Mouse (Mus musculus): ENCODE measurements at regions not wholly inside any gene's neighbourhood (a gene's known extent, or its start where the extent isn't known, plus 50 kb on each side); places are given as distances from the start of the nearest gene placed in this dataset.
A peak's percentile ranks its signal among the peaks of the same experiment; 100 is the strongest.

GRCm38 (mm10) chr5:37919102-37919501, 94.7 kb upstream of the Msx1 start:
- no peak overlapping the region for H3K4me2 ChIP-seq (ENCODE audit: low read depth)
- no peak overlapping the region for H3K4me3 ChIP-seq (ENCODE audit: low read depth, low read length)
- no peaks in the 10 kb centered on the region for H3K36me3 ChIP-seq (ENCODE audit: insufficient read depth)
- no peak for ATAC-seq
- WGBS = 86% methylated on average over 3 of the region's 3 CpGs
- DNase-seq = no peak
- TF ChIP-seq CTCF (IDR thresholded peaks at IDR 0.05; ENCODE audit: low read depth) = no peak
- no peak overlapping the region for H3K27ac ChIP-seq (ENCODE audit: low read depth, low read length)
- no peak overlapping the region for H3K9ac ChIP-seq
- H3K4me1 ChIP-seq (ENCODE audit: insufficient read depth) = 0 out of 2 replicates have a peak, but pooled peaks cover 3% of the 10 kb centered on the region
- H3K9me3 ChIP-seq (ENCODE audit: low read length) = peaks cover under 1% of the 10 kb centered on the region; the same call in 1 of the 2 replicates
- H3K27me3 ChIP-seq (ENCODE audit: insufficient read depth, low read length) = peaks cover 32% of the 10 kb centered on the region

- Histone ChIP-seq H3K4me1 (ENCODE audit: insufficient read depth) (0 out of 2 replicates have a peak, but pooled peaks cover 3% of the 10 kb centered on the region), H3K36me3 (ENCODE audit: insufficient read depth) (no peaks in the 10 kb centered on the region), H3K4me2 (ENCODE audit: low read depth) (peak overlapping the region; percentile 44), H3K9ac (no peak overlapping the region), H3K27me3 (ENCODE audit: insufficient read depth, low read length) (peaks cover 32% of the 10 kb centered on the region), H3K9me3 (ENCODE audit: low read length) (peaks cover 6% of the 10 kb centered on the region; the same call in 1 of the 2 replicates), H3K4me3 (ENCODE audit: low read depth, low read length) (peak overlapping the region; percentile 14), H3K27ac (ENCODE audit: low read depth, low read length) (no peak overlapping the region)
- ATAC-seq = no peak; the same call in 1 of the 2 replicates
- DNase-seq = no peak
- no peak for TF ChIP-seq CTCF (IDR thresholded peaks at IDR 0.05; ENCODE audit: low read depth)
- WGBS = 2% methylated on average over 28 of the region's 28 CpGs
Observed at GRCm38 (mm10) chr5:37918001-37918707, 93.8 kb upstream of the Msx1 start.

- DNase-seq (no peak), ATAC-seq (no peak)
- no peak overlapping the region for H3K27ac ChIP-seq (ENCODE audit: low read depth, low read length)
- no peaks in the 10 kb centered on the region for H3K36me3 ChIP-seq (ENCODE audit: insufficient read depth)
- H3K9ac ChIP-seq = no peak overlapping the region
- TF ChIP-seq CTCF (IDR thresholded peaks at IDR 0.05; ENCODE audit: low read depth) = no peak
- WGBS = 19% methylated on average over 5 of the region's 5 CpGs
- H3K4me1 ChIP-seq (ENCODE audit: insufficient read depth) = 0 out of 2 replicates have a peak, but pooled peaks cover 3% of the 10 kb centered on the region
- peaks cover 6% of the 10 kb centered on the region; the same call in 1 of the 2 replicates for H3K9me3 ChIP-seq (ENCODE audit: low read length)
- no peak overlapping the region for H3K4me3 ChIP-seq (ENCODE audit: low read depth, low read length)
- no peak overlapping the region for H3K4me2 ChIP-seq (ENCODE audit: low read depth)
- peaks cover 32% of the 10 kb centered on the region for H3K27me3 ChIP-seq (ENCODE audit: insufficient read depth, low read length)
Observed at GRCm38 (mm10) chr5:37917161-37917560, 92.8 kb upstream of the Msx1 start.

GRCm38 (mm10) chr5:37904683-37905352, 80.4 kb upstream of the Msx1 start:
- DNase-seq (no peak), ATAC-seq (no peak)
- H3K9me3 ChIP-seq (ENCODE audit: low read length) = peaks cover 6% of the 10 kb centered on the region; the same call in 1 of the 2 replicates
- 44% methylated on average over 5 of the region's 5 CpGs for WGBS
- no peaks in the 10 kb centered on the region for H3K4me1 ChIP-seq (ENCODE audit: insufficient read depth)
- no peak overlapping the region for H3K4me3 ChIP-seq (ENCODE audit: low read depth, low read length)
- no peak overlapping the region for H3K27ac ChIP-seq (ENCODE audit: low read depth, low read length)
- no peak overlapping the region for H3K9ac ChIP-seq
- peak; percentile 57 for TF ChIP-seq CTCF (IDR thresholded peaks at IDR 0.05; ENCODE audit: low read depth)
- no peaks in the 10 kb centered on the region for H3K36me3 ChIP-seq (ENCODE audit: insufficient read depth)
- peaks cover 44% of the 10 kb centered on the region for H3K27me3 ChIP-seq (ENCODE audit: insufficient read depth, low read length)
- no peak overlapping the region for H3K4me2 ChIP-seq (ENCODE audit: low read depth)

GRCm38 (mm10) chr5:37903861-37904260, 79.5 kb upstream of the Msx1 start:
- Histone ChIP-seq H3K4me3 (ENCODE audit: low read depth, low read length) (no peak overlapping the region), H3K36me3 (ENCODE audit: insufficient read depth) (no peaks in the 10 kb centered on the region), H3K9ac (no peak overlapping the region), H3K9me3 (ENCODE audit: low read length) (no peaks in the 10 kb centered on the region), H3K27ac (ENCODE audit: low read depth, low read length) (no peak overlapping the region), H3K27me3 (ENCODE audit: insufficient read depth, low read length) (peaks cover 52% of the 10 kb centered on the region), H3K4me2 (ENCODE audit: low read depth) (no peak overlapping the region), H3K4me1 (ENCODE audit: insufficient read depth) (no peaks in the 10 kb centered on the region)
- ATAC-seq (no peak), DNase-seq (no peak)
- TF ChIP-seq CTCF (IDR thresholded peaks at IDR 0.05; ENCODE audit: low read depth) = no peak
- 81% methylated on average over 3 of the region's 3 CpGs for WGBS

GRCm38 (mm10) chr5:37902741-37903140, 78.4 kb upstream of the Msx1 start:
- H3K27me3 ChIP-seq (ENCODE audit: insufficient read depth, low read length) = peaks cover 59% of the 10 kb centered on the region
- no peak for TF ChIP-seq CTCF (IDR thresholded peaks at IDR 0.05; ENCODE audit: low read depth)
- H3K36me3 ChIP-seq (ENCODE audit: insufficient read depth) = no peaks in the 10 kb centered on the region
- no peaks in the 10 kb centered on the region for H3K4me1 ChIP-seq (ENCODE audit: insufficient read depth)
- H3K9ac ChIP-seq = no peak overlapping the region
- H3K4me2 ChIP-seq (ENCODE audit: low read depth) = no peak overlapping the region
- DNase-seq (no peak), ATAC-seq (no peak)
- no peak overlapping the region for H3K27ac ChIP-seq (ENCODE audit: low read depth, low read length)
- 40% methylated on average over 2 of the region's 2 CpGs for WGBS
- no peaks in the 10 kb centered on the region for H3K9me3 ChIP-seq (ENCODE audit: low read length)
- H3K4me3 ChIP-seq (ENCODE audit: low read depth, low read length) = no peak overlapping the region

GRCm38 (mm10) chr5:37901861-37902291, 77.5 kb upstream of the Msx1 start:
- 1% methylated on average over 16 of the region's 16 CpGs for WGBS
- H3K27me3 ChIP-seq (ENCODE audit: insufficient read depth, low read length) = peaks cover 59% of the 10 kb centered on the region
- DNase-seq (no peak), ATAC-seq (no peak)
- no peak overlapping the region for H3K9ac ChIP-seq
- H3K36me3 ChIP-seq (ENCODE audit: insufficient read depth) = no peaks in the 10 kb centered on the region
- no peaks in the 10 kb centered on the region for H3K9me3 ChIP-seq (ENCODE audit: low read length)
- TF ChIP-seq CTCF (IDR thresholded peaks at IDR 0.05; ENCODE audit: low read depth) = no peak
- no peak overlapping the region for H3K4me2 ChIP-seq (ENCODE audit: low read depth)
- no peaks in the 10 kb centered on the region for H3K4me1 ChIP-seq (ENCODE audit: insufficient read depth)
- no peak overlapping the region for H3K27ac ChIP-seq (ENCODE audit: low read depth, low read length)
- H3K4me3 ChIP-seq (ENCODE audit: low read depth, low read length) = no peak overlapping the region
